ENCODE assay signal across 8 mouse cellular contexts in the genomic region with DNA sequence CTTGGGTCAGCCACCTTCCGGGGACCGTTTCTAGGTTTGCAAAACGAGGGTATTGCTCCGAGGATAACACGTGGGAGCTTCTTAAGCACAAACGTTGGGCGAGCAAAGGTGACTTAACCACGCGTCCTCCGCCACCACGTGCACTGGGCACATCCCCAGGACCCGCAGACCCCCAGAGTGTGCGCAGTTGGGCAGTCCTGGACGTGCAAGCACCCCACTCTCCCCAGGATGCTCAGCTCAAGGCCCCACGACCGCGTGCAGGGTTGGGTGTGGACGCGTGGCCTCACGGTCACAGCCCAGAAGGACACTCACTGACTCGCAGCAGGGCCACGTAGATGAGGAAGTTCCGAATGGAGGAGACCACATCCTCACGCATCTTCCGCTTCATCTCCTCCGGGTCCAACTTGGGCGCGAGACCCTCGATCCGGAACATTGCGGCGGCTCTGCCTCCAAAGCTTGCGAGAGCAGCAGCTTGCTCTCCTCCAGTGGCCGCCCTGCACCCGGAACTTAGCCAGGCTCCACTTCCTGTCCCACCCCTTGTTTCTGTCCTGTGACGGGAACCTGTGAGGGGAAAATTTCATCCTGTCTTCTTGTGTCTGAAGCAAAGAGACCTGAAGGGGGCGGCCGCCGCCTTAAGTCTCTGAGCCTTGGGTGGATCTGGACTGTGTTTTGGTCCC. TPM values are rescaled to one million over a fixed set of nuclear protein-coding genes. Genes with fewer than 3 reads are reported as not detected.
DNase-seq lines count a peak whose midpoint lies in the region; ATAC-seq lines count a peak whose summit lies in the region.

A gene (minus strand): TSS at position 514 of the 677 bp plus-strand sequence.

- peak within 1 kb of the TSS; percentile 75 for H3K4me2 ChIP-seq in hindbrain, embryonic 15.5 days

- no peaks in the 10 kb centered on the region for H3K9me3 ChIP-seq in hindbrain, embryonic 15.5 days

- 0 out of 2 replicates have a peak, but pooled peaks cover under 1% of the 10 kb centered on the region for H3K27me3 ChIP-seq in hindbrain, embryonic 15.5 days

- H3K4me3 ChIP-seq in hindbrain, embryonic 15.5 days = peak within 1 kb of the TSS; percentile 83

- under 1% methylated on average over 39 of the region's 39 CpGs for WGBS in hindbrain, embryonic 15.5 days

- peaks cover 18% of the 10 kb centered on the region for H3K4me1 ChIP-seq in hindbrain, embryonic 15.5 days (replicated peaks)

- peak within 1 kb of the TSS; percentile 80 for H3K9ac ChIP-seq in hindbrain, embryonic 15.5 days

- peak within 1 kb of the TSS; percentile 68 for H3K27ac ChIP-seq in hindbrain, embryonic 15.5 days (replicated peaks)

- peak; percentile 91 for DNase-seq in T-cell, adult 2 months (ENCODE audit: low spot score)
- DNase-seq in cerebellum, postnatal 36 days = peak; percentile 90 to 93
- DNase-seq in frontal cortex, postnatal 36 days (ENCODE audit: low spot score in 2 of 2) = peak; percentile 92 to 94
- DNase-seq in left cerebral cortex, adult 11 months (ENCODE audit: low spot score) = peak; percentile 84
- DNase-seq in lung, postnatal 4 days = peak; percentile 90 to 91
- peak; percentile 85 for DNase-seq in retina, postnatal 7 days (ENCODE audit: low read depth, low spot score)
- peak; percentile 78 for DNase-seq in urinary bladder, adult 2 months (ENCODE audit: low spot score)

- peak; percentile 98 for ATAC-seq in hindbrain, embryonic 15.5 days (ENCODE audit: low FRiP score, low read depth)

- peaks cover 9% of the 10 kb centered on the region for H3K36me3 ChIP-seq in hindbrain, embryonic 15.5 days

RNA-seq across cellular contexts. Expression of the gene that starts here (rescaled TPM):
- polyA plus RNA-seq in hindbrain, embryonic 15.5 days (2015; fragmentation: Nextera tagmentation; extraction: Ambion mirVana) = 159 and 170 TPM in 2 replicates
- polyA plus RNA-seq in urinary bladder, adult 2 months (2012; rRNA removed) = 116 and 146 TPM in 2 replicates

Comparison
In these comparisons a context has a peak if more than half of its experiments do, and no peak if none do; other contexts are left out.
1. Peak in every context shown above with its lines: DNase-seq, ATAC-seq, H3K4me3 ChIP-seq and H3K27ac ChIP-seq.